Mouse (Mus musculus) midbrain, embryonic 12.5 days (tissue): ENCODE data around the gene Gnao1. TPM values are rescaled to one million over a fixed set of nuclear protein-coding genes. Genes with fewer than 3 reads are reported as not detected.

Source experiments
- ATAC-seq: fragments of 200-750 bp; cut with Nextera tagmentation; 2 replicates; pipeline ENCODE4 v1.8.0; 2017; ENCODE audit warnings: low read depth, moderate TSS enrichment, moderate library complexity; ENCODE audit not compliant: low FRiP score
- H3K27ac ChIP-seq: fragments of 300-500 bp; sonication (generic); replicated peaks from 2 replicates; pipeline ENCODE4 v1.5.1; 2016; ENCODE audit warnings: mild to moderate bottlenecking
- H3K27me3 ChIP-seq: fragments of 300-500 bp; sonication (generic); 2 replicates; pipeline ENCODE4 v1.6.1; 2016; ENCODE audit warnings: mild to moderate bottlenecking
- H3K36me3 ChIP-seq: fragments of 300-500 bp; sonication (generic); 2 replicates; pipeline ENCODE4 v1.6.1; 2016
- H3K4me1 ChIP-seq: fragments of 300-500 bp; sonication (generic); 2 replicates; pipeline ENCODE4 v1.6.1; 2016
- H3K4me2 ChIP-seq: fragments of 300-500 bp; sonication (generic); replicated peaks from 2 replicates; pipeline ENCODE4 v1.6.1; 2016; ENCODE audit warnings: mild to moderate bottlenecking, moderate library complexity
- H3K4me3 ChIP-seq: fragments of 300-500 bp; sonication (generic); 2 replicates; pipeline ENCODE4 v1.5.1; 2016; ENCODE audit warnings: mild to moderate bottlenecking
- H3K9ac ChIP-seq: fragments of 300-500 bp; sonication (generic); replicated peaks from 2 replicates; pipeline ENCODE4 v1.6.1; 2016; ENCODE audit warnings: mild to moderate bottlenecking, moderate library complexity
- H3K9me3 ChIP-seq: fragments of 300-500 bp; sonication (generic); 2 replicates; pipeline ENCODE4 v1.6.1; 2016; ENCODE audit warnings: mild to moderate bottlenecking
- WGBS: fragments of 180-500 bp; shearing (Covaris S2); methylation state at CpG from one replicate; pipeline ENCODE4 v1.1.7; 2016; 5-methylcytosine and 5-hydroxymethylcytosine counted together
- polyA plus RNA-seq: library from polyadenylated mRNA; unstranded; fragments of >200 nt; fragmentation: Nextera tagmentation; extraction: Ambion mirVana; gene quantifications from 2 replicates; pipeline ENCODE4 v1.2.1, GENCODE M21; 2016

The Gnao1 gene
- polyA plus RNA-seq, 1 experiment from 2014 or later = 77.6 TPM

- Histone ChIP-seq H3K9me3 (no peaks in the 10 kb centered on the region), H3K36me3 (peaks cover 56% of the 10 kb centered on the region), H3K27me3 (no peaks in the 10 kb centered on the region), H3K4me1 (peaks cover 5% of the 10 kb centered on the region), H3K4me3 (no peak overlapping the region), H3K4me2 (no peak overlapping the region), H3K9ac (no peak overlapping the region), H3K27ac (no peak overlapping the region)
- 83% methylated on average over 4 of the region's 4 CpGs for WGBS
- no peak for ATAC-seq
Measured at GRCm38 (mm10) chr8:93819929-93820328, 10.2 kb downstream of the Gnao1 start.

GRCm38 (mm10) chr8:93821327-93821726, 11.6 kb downstream of the Gnao1 start:
- H3K27me3 ChIP-seq = no peaks in the 10 kb centered on the region
- no peak overlapping the region for H3K27ac ChIP-seq
- H3K36me3 ChIP-seq = peaks cover 56% of the 10 kb centered on the region
- WGBS = 88% methylated on average over 7 of the region's 7 CpGs
- H3K4me2 ChIP-seq = no peak overlapping the region
- H3K4me1 ChIP-seq = no peaks in the 10 kb centered on the region; the same call in 1 of the 2 replicates
- no peak overlapping the region for H3K9ac ChIP-seq
- H3K4me3 ChIP-seq = no peak overlapping the region
- no peak for ATAC-seq
- H3K9me3 ChIP-seq = no peaks in the 10 kb centered on the region

GRCm38 (mm10) chr8:93825317-93825716, 15.6 kb downstream of the Gnao1 start:
- H3K4me2 ChIP-seq = no peak overlapping the region
- H3K36me3 ChIP-seq = peaks cover 32% of the 10 kb centered on the region; the same call in 1 of the 2 replicates
- WGBS = 62% methylated on average over 4 of the region's 4 CpGs
- no peak overlapping the region for H3K9ac ChIP-seq
- H3K9me3 ChIP-seq = no peaks in the 10 kb centered on the region
- H3K27ac ChIP-seq = no peak overlapping the region
- no peak overlapping the region for H3K4me3 ChIP-seq
- H3K4me1 ChIP-seq = no peaks in the 10 kb centered on the region
- H3K27me3 ChIP-seq = no peaks in the 10 kb centered on the region
- no peak for ATAC-seq

- Histone ChIP-seq H3K36me3 (0 out of 2 replicates have a peak, but pooled peaks cover 3% of the 10 kb centered on the region), H3K9ac (no peak overlapping the region), H3K4me2 (no peak overlapping the region), H3K4me1 (peaks cover 15% of the 10 kb centered on the region), H3K27ac (no peak overlapping the region), H3K27me3 (no peaks in the 10 kb centered on the region; the same call in 1 of the 2 replicates), H3K9me3 (no peaks in the 10 kb centered on the region), H3K4me3 (no peak overlapping the region)
- WGBS = 92% methylated on average over 3 of the region's 3 CpGs
- no peak for ATAC-seq
Measured at GRCm38 (mm10) chr8:93830626-93831025, 20.9 kb downstream of the Gnao1 start.

GRCm38 (mm10) chr8:93835771-93836170, 26.0 kb downstream of the Gnao1 start:
- peaks cover 53% of the 10 kb centered on the region for H3K4me1 ChIP-seq
- H3K9me3 ChIP-seq = no peaks in the 10 kb centered on the region
- WGBS = 44% methylated on average over 5 of the region's 5 CpGs
- no peak overlapping the region for H3K27ac ChIP-seq
- ATAC-seq = no peak
- no peak overlapping the region for H3K9ac ChIP-seq
- H3K36me3 ChIP-seq = no peaks in the 10 kb centered on the region
- H3K4me2 ChIP-seq = no peak overlapping the region
- H3K4me3 ChIP-seq = no peak overlapping the region
- H3K27me3 ChIP-seq = peaks cover 21% of the 10 kb centered on the region

GRCm38 (mm10) chr8:93839113-93839512, 29.3 kb downstream of the Gnao1 start:
- WGBS = 11% methylated on average over 8 of the region's 8 CpGs
- no peaks in the 10 kb centered on the region for H3K36me3 ChIP-seq
- no peak overlapping the region for H3K27ac ChIP-seq
- ATAC-seq = no peak
- H3K9ac ChIP-seq = 0 out of 2 replicates have a peak overlapping the region, but pooled peaks have one; percentile 15
- no peaks in the 10 kb centered on the region for H3K9me3 ChIP-seq
- H3K27me3 ChIP-seq = peaks cover 25% of the 10 kb centered on the region
- H3K4me1 ChIP-seq = peaks cover 68% of the 10 kb centered on the region
- H3K4me2 ChIP-seq = no peak overlapping the region
- no peak overlapping the region for H3K4me3 ChIP-seq

GRCm38 (mm10) chr8:93840486-93840885, 30.7 kb downstream of the Gnao1 start:
- peaks cover 65% of the 10 kb centered on the region for H3K4me1 ChIP-seq
- H3K4me2 ChIP-seq = no peak overlapping the region
- H3K9ac ChIP-seq = no peak overlapping the region
- no peaks in the 10 kb centered on the region for H3K36me3 ChIP-seq
- ATAC-seq = no peak
- H3K27me3 ChIP-seq = peaks cover 25% of the 10 kb centered on the region
- WGBS = 36% methylated on average over 4 of the region's 4 CpGs
- H3K9me3 ChIP-seq = no peaks in the 10 kb centered on the region
- H3K27ac ChIP-seq = no peak overlapping the region
- no peak overlapping the region for H3K4me3 ChIP-seq

- WGBS = 40% methylated on average over 10 of the region's 10 CpGs
- Histone ChIP-seq H3K27me3 (peaks cover 22% of the 10 kb centered on the region), H3K27ac (0 out of 2 replicates have a peak overlapping the region, but pooled peaks have one; percentile 20), H3K9ac (no peak overlapping the region), H3K4me1 (peaks cover 59% of the 10 kb centered on the region), H3K36me3 (no peaks in the 10 kb centered on the region), H3K9me3 (no peaks in the 10 kb centered on the region), H3K4me2 (no peak overlapping the region), H3K4me3 (no peak overlapping the region)
- ATAC-seq = peak; percentile 14; the same call in 1 of the 2 replicates
Measured at GRCm38 (mm10) chr8:93840956-93841752, 31.4 kb downstream of the Gnao1 start.

- Histone ChIP-seq H3K4me3 (no peak overlapping the region), H3K27ac (no peak overlapping the region), H3K9ac (no peak overlapping the region), H3K4me2 (no peak overlapping the region), H3K27me3 (peaks cover 12% of the 10 kb centered on the region; the same call in 1 of the 2 replicates), H3K36me3 (no peaks in the 10 kb centered on the region), H3K9me3 (no peaks in the 10 kb centered on the region), H3K4me1 (peaks cover 54% of the 10 kb centered on the region)
- no peak for ATAC-seq
- WGBS = 91% methylated on average over 4 of the region's 4 CpGs
Measured at GRCm38 (mm10) chr8:93842574-93842973, 32.8 kb downstream of the Gnao1 start.

GRCm38 (mm10) chr8:93843858-93844502, 34.2 kb downstream of the Gnao1 start:
- Histone ChIP-seq H3K4me2 (no peak overlapping the region), H3K4me1 (peaks cover 40% of the 10 kb centered on the region), H3K27ac (no peak overlapping the region), H3K36me3 (no peaks in the 10 kb centered on the region), H3K4me3 (no peak overlapping the region), H3K9me3 (no peaks in the 10 kb centered on the region), H3K9ac (no peak overlapping the region), H3K27me3 (peaks cover 12% of the 10 kb centered on the region; the same call in 1 of the 2 replicates)
- no peak for ATAC-seq
- 47% methylated on average over 12 of the region's 12 CpGs for WGBS

GRCm38 (mm10) chr8:93845186-93845585, 35.4 kb downstream of the Gnao1 start:
- Histone ChIP-seq H3K9ac (no peak overlapping the region), H3K4me1 (peaks cover 29% of the 10 kb centered on the region), H3K27me3 (peaks cover 4% of the 10 kb centered on the region; the same call in 1 of the 2 replicates), H3K9me3 (no peaks in the 10 kb centered on the region), H3K4me3 (no peak overlapping the region), H3K36me3 (no peaks in the 10 kb centered on the region), H3K27ac (no peak overlapping the region), H3K4me2 (no peak overlapping the region)
- ATAC-seq = no peak
- 58% methylated on average over 1 of the region's 1 CpGs for WGBS

- WGBS = 87% methylated on average over 11 of the region's 11 CpGs
- H3K4me1 ChIP-seq = 0 out of 2 replicates have a peak, but pooled peaks cover 4% of the 10 kb centered on the region
- no peak overlapping the region for H3K9ac ChIP-seq
- H3K4me2 ChIP-seq = no peak overlapping the region
- no peak overlapping the region for H3K4me3 ChIP-seq
- H3K36me3 ChIP-seq = no peaks in the 10 kb centered on the region
- no peak for ATAC-seq
- H3K9me3 ChIP-seq = no peaks in the 10 kb centered on the region
- H3K27ac ChIP-seq = no peak overlapping the region
- no peaks in the 10 kb centered on the region for H3K27me3 ChIP-seq
Measured at GRCm38 (mm10) chr8:93852087-93852645, 42.4 kb downstream of the Gnao1 start.
